Mouse (Mus musculus): ENCODE measurements around the gene Gm10972.
"Not testable (repeated sequence)": the region's sequence is repeated elsewhere in the genome, so short reads cannot be mapped to it uniquely, and the experiment has no call there.

Gene Gm10972

GRCm38 (mm10) chr3:94659142-94659748 lies 16.3 kb downstream of the Gm10972 start:
- DNase-seq (ENCODE audit: low spot score in 2 of 2), result peak in 1 of 2 experiments; percentile 12

GRCm38 (mm10) chr3:94660841-94661240 lies 17.9 kb downstream of the Gm10972 start:
- DNase-seq (ENCODE audit: low spot score in 2 of 2), result not testable (repeated sequence)

- not testable (repeated sequence) for DNase-seq (ENCODE audit: low spot score in 2 of 2)
Measured at GRCm38 (mm10) chr3:94665060-94665802, 22.3 kb downstream of the Gm10972 start.

- not testable (repeated sequence) for DNase-seq (ENCODE audit: low spot score in 2 of 2)
Measured at GRCm38 (mm10) chr3:94665896-94666295, 23.0 kb downstream of the Gm10972 start.

- not testable (repeated sequence) for DNase-seq (ENCODE audit: low spot score in 2 of 2)
Measured at GRCm38 (mm10) chr3:94675101-94675500, 32.2 kb downstream of the Gm10972 start.

- DNase-seq (ENCODE audit: low spot score in 2 of 2), result no peak
Measured at GRCm38 (mm10) chr3:94679351-94679841, 36.5 kb downstream of the Gm10972 start.

- not testable (repeated sequence) for DNase-seq (ENCODE audit: low spot score in 2 of 2)
Measured at GRCm38 (mm10) chr3:94680032-94680431, 37.1 kb downstream of the Gm10972 start.

GRCm38 (mm10) chr3:94680783-94681182 lies 37.9 kb downstream of the Gm10972 start:
- DNase-seq (ENCODE audit: low spot score in 2 of 2), result peak; percentile 28 to 47

- no peak for DNase-seq (ENCODE audit: low spot score in 2 of 2)
Measured at GRCm38 (mm10) chr3:94683646-94684045, 40.7 kb downstream of the Gm10972 start.

- DNase-seq (ENCODE audit: low spot score in 2 of 2), result not testable (repeated sequence)
Measured at GRCm38 (mm10) chr3:94685989-94686772, 43.3 kb downstream of the Gm10972 start.

- DNase-seq (ENCODE audit: low spot score in 2 of 2), result not testable (repeated sequence)
Measured at GRCm38 (mm10) chr3:94688698-94689097, 45.8 kb downstream of the Gm10972 start.

- DNase-seq (ENCODE audit: low spot score in 2 of 2), result not testable (repeated sequence)
Measured at GRCm38 (mm10) chr3:94689195-94689594, 46.3 kb downstream of the Gm10972 start.

- not testable (repeated sequence) for DNase-seq (ENCODE audit: low spot score in 2 of 2)
Measured at GRCm38 (mm10) chr3:94690162-94690561, 47.2 kb downstream of the Gm10972 start.

GRCm38 (mm10) chr3:94690616-94691247 lies 47.8 kb downstream of the Gm10972 start:
- peak in 1 of 2 experiments; percentile 5 for DNase-seq (ENCODE audit: low spot score in 2 of 2)

- not testable (repeated sequence) for DNase-seq (ENCODE audit: low spot score in 2 of 2)
Measured at GRCm38 (mm10) chr3:94691694-94692093, 48.8 kb downstream of the Gm10972 start.
